Mouse (Mus musculus) right cerebral cortex, postnatal 14 days (tissue): ENCODE measurements around the gene Sept9.
A peak's percentile ranks its signal among the peaks of the same experiment; 100 is the strongest.

ENCODE experiments used
- DNase-seq: peaks from one replicate; pipeline ENCODE4 v3.0.0; 2022

The Sept9 gene

DNA sequence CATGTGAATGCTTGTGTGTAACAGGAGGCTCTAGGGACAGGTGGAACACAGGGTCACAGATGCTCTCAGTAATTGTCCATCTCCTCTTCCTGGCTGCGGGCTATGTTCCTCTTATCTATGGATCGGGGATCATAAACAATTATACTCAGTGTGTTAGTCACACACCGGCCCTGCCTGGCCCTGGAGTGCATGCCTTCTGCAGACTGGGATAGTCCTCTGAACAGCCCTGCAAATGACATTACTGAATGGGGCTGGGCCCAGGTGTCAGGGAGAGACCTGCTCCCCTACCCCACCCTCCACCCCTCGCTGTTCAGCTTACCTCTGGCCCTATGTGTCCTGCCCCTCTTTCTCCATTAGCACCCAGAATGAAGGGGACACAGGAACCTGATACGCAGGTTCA, 22.6 kb upstream of the Sept9 start:
- DNase-seq: no peak

DNA sequence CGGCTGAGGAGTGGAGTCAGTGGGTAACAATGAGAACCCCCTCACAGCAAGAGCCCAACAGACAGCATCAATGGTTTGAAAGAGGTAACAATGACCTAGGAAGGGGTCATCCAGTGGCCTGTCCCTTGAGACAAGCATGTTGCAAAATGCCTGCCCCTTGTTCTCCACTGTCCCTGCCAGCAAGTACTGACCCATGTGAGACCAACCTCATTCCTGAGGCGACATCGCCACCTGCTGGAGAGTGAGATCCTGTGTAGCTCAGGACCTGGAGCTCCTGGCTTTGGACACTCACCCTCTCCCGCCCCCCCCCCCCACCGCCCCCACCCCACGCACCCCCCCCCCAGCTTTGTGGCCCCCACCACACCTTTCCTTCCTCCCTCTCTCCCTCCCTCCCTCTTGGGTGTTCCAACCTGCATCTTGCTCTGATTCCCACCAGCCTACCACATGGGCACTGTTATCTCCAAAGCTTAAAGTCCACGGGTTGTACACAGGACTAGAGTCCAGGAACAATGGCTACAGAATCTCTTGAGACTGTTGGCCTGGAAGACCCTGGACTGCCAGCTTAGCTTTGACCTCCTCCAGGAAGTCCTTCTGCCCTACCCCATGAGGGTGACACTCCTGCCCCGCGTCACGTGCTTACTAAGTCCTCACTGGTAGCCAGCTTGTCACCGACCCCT, 22.0 kb upstream of the Sept9 start:
- DNase-seq: peak; percentile 94

DNA sequence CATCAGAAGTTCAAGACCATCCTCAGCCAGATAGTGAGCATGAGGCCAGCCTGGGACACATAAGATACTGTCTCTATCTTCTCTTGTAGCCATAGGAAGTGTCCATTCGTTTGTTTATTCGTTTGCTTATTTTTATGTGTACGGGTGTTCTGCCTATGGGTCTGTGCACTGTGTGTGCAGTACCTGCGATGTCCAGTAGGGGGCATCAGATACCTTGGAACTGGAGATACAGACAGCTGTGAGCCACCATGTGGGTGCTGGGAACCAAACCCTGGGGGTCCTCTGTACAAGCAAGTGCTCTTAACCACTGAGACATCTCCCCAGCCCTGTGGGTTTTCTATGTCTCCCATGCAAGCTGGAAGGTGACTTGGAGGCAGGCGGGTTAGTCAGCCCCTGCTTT, 19.6 kb upstream of the Sept9 start:
- no peak for DNase-seq

DNA sequence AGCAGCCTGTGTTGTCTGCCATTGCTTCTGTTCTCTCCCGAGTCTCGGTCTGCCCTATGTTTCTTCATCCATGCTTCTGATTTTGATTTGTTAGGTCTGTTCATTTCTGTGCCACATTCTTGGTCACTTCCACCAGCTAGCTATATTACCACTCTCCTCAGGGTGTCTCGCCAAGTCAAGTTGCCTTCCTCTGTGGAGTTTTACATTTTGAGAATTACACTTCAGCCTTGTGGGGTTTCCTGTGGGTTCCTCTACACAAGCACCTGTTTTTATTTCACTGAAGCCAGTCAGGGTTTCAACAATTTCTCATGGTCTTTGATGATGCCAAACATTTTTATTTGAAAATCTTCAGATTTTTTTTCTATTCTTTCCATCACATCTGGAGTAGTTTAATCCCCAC, 16.7 kb upstream of the Sept9 start:
- DNase-seq: no peak

DNA sequence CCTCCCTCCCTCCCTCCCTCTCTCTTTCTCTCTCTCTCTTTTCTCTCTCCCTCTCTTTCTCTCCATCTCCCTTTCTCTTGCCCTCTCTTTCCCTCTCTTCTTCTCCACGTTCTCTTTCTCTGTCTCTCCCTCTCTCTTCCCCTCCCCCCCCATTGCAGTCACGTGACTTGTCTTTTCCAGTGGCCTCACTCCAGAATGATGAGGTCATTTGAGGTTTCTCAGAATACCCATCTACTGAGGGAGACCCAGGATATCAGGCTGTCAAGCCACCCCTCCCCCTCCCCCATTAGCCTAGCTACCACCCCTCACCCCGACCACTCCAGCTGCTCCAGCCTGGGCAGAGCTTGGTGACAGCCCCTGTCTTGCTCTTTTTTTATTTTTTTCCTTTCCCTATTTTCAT, 16.2 kb upstream of the Sept9 start:
- DNase-seq: no peak

DNA sequence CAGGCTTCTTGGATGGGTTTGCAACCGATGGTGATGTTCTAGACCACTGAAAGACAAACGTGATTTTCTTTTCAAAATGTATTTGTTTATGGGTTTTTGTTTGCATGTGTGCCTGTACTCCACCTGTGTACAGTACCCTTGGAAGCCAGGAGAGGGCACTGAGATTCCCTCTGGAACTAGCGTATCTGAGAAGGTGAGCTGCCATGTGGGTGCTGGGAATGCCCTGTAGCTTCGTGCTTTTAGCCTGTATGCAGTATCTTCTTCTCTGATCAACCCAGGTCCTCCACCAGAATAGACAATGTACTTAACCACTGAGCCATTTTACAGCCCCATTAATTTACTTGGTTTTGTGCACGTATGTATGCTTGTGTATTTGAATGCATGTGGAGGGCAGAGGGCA, 15.6 kb upstream of the Sept9 start:
- no peak for DNase-seq

DNA sequence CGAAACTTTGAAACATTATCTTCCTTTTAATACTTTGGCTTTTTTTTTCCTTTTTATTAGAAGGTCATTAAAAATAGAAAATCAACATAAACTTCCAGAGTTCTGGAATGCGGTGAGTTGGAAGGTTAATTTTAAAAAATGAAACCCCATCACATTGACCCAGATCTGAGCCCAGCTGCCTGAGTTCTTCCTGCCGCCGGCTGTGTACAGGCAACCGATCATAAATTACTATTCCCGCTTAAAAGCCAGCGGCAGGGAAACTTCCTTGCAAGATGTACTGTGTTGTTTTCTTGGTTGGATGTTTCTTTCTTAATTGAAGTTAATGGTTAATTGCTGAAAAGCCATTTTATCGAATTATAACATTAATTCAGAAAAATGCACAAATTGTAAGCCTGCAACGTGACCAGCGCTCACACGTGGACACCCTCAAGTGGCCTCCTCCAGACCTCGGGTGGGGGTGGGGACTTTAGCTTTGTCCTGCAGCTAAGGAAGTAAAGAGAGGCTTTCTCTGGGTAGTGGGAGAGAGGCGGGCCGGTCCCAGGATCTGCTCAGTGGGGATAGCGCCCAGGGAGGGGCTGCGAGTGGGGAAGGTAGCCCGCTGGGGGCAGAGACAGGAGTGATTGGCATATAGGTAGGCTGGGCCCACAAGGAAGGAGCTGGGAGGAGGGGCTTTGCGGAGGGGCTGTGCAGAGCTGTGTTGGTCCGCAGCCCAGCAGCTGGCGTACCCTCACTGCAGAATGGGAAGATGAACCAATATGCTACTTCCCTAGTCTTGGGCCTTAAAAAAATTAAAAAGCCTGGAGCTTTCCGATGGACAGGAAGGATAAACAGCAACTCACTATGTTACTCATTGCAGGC, 14.2 kb upstream of the Sept9 start:
- no peak for DNase-seq

DNA sequence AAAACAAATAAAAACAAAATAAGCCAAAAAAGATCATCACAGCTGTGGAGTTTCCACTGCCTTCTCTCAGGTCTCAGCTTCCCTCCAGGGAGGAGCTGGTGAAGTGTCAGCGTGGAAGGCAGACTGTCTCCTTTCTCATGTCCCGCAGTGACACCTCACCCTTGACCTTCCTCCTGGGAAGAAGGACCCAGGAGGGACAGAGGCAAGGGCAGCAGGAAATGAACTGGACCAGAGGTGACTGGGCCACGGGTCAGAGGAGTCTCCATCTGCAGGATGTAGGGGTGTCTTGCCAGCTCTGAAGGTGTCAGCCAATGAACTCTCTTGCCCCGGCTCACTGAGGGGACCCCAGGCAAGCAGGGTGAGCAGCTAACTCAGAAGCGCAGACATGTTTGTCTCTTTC, 7.9 kb upstream of the Sept9 start:
- DNase-seq: no peak

DNA sequence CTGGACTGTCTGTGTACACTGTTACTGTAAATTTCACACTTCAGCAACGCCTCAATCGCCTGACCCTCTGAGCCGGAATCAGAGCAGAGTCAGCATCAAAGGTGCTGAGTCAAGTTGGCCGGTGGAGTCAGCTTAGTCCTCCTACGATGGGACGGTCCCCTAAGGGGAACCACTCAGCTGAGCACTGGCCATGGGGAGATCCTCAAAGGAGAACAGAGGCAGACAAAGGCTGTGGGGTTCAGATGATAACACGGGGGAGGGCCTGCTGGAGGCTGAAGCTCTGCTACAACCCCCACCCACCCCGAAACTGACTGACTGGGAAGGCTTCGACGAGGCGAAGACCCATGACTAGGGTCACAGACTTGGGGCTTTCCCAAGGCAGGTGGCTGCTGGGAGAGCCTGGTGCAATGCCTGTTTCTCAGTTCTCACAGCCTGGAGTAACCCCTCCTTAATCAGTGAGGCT, 5.0 kb upstream of the Sept9 start:
- DNase-seq: no peak

DNA sequence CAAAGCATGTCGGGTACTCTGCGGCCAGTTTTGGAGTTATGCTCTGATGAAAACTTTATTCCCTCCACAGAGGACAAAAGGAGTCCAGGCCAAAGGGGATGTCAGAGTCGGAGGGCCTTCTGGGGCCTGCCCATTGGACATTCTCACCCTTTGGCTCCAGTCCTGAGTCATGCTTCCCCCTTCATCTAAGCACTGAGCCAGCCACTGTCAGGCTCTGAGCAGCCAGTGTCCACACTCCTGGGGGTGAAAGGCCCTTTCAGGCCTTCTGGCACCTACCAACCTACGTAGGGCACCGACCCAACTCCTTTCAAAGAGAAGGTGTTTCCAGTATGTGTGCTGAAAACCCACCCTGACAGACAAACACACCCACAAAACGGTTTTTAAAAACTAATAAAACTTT, 3.8 kb upstream of the Sept9 start:
- no peak for DNase-seq

DNA sequence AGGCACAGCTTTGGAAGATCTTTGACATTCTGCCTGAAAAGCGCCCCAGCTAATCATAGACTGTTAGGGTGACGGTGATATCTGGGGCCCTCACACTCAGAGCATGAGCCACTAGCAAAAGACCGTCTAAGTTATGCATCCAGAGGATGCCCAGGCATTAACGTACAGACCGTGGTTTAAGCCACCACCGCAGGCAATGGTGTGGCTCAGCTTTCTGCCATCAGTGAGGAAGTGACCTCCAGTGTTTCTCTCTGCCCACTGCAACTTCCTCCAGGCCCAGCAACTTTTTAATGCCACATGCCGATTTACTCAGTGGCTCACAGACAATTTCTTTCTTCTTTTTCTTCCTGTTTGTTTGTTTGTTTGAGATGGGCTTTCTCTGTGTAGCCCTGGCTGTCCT, 2.8 kb upstream of the Sept9 start:
- DNase-seq: no peak

DNA sequence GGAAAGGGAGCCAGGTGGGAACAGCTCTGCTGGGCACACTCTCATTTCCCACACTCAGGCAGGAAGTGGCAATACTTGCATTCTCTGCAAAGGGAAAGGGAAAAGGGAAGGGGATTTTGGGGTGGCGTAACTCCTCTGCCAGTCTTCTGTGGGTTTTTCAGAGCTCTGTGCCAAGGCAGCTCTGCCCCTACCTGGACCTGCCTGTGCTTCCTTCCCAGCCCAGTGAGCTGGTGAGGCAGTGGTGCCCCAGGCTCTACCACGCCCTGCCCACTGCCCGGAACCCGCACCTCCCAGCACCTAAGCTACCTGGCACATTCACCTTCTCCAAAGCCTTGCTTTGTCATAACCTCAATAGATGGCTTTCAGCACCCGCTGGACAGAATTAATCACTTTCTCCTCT, 1.3 kb upstream of the Sept9 start:
- DNase-seq: no peak

DNA sequence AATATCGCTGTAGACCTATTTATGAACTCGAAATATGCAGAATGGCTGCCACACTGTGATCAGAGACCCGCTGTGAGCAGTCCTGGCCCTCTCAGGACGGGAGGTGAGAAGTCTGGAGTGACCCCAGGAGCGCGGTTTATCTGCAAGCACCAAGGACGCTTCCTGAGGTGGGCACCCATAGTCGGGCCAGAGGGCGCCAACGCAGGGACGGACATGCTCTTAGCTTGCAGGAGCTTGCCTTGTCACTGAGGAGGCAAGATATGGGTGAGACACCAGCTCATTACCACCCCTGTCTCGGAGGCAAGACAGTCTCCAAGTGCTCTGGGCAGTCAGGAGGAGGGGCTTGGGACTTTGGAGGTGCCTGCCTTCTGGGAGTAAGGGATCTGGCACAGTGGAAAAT, 2.4 kb downstream of the Sept9 start:
- no peak for DNase-seq

DNA sequence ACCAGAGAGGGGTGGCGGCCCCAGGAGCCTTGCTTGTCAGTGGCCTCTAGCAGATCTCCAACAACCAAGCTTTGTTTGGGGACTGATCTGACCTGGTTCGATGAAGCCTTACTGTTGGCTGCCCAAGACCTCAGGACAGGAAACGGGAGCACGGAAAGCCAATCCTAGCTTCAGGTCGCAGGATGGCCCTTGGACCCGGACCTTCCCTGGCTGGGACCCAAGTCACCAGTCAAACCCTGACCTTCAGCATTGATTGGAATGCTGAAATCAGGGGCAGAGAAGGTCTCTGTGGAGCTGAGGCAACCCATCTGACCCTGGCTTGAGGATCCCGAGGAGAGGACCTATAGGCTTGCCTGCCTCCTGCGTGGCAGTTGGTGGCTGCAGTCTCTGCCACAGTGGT, 5.1 kb downstream of the Sept9 start:
- DNase-seq: no peak

DNA sequence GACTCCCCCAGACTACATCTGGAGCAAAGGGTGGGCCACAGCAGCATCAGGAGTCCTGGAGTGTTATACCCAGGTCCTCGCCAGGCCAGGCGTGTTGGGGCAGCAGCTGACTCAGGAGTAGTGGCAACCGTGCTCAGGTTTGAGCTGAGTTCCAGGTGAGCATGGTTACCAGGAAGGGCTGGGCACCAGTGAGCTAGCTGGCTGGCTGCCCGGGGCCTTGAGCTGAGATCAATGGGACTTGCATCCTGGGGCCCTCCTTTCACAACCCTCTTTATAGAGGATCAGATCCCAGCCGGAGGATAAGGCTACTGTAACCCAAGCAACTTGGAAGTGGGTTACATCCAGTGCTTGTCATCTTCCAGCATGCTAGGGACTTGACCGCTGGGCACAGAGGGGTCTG, 5.6 kb downstream of the Sept9 start:
- DNase-seq: no peak

DNA sequence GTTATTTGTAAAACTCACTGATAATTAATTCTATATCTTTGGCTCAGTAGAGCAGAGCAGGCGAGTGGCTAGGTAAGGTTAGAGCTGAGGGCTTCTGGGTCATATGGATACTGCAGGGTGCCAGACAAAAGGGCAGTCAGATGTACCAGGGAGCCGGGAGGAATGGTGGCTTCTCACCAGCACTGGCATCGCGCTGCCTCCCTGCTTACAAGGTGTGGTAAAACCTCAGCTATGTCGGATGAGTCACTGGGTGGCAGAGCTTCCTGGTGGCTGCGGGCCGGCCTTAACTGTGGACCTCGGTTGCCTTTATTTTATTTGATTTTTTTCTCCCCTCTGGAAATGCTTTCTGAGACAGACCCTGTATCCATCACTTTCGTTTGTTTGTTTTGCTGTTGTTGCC, 6.0 kb downstream of the Sept9 start:
- DNase-seq: no peak

DNA sequence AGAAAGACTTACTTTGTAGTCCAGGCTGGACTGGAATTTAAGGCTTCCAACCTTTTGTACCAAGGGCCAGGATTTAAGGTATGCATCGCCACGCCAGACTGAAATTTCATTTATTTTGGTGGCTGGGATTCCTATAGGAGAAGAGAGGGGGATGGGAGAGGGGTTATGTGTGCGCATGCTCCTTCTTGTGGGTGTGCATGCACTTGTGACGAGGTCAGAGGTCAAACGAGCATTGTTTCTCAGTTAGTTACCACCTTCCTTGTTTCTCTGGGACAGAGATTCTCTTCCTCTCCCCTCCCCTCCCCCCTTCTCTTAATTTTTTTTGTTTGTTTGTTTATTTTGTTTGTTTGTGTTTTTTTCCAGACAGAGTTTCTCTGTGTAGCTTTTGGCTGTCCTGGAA, 8.0 kb downstream of the Sept9 start:
- no peak for DNase-seq

DNA sequence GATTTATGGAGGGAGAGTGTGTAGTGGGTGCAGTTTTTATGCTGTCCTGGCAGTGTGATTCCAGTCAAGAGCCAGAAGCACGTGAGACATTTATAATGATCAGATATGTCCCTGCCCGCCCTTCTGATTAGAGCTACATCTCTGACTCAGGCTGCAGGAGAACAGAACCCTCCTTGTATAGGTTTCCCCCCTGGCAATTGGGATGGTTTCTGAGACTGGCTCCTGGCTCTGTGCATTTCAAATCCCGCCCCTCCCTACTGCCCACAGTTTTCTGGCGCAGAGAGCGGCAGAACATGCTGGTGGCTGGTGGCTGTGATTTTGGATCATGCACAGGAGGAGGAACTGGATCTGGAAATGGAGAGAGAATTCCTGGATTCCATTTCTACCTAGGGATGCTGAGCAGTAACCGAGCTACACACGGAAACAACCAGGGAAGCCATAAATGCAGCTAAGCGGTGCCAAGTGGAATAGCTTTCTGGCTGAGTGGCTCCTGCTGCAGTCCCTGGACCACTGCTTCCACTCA, 8.8 kb downstream of the Sept9 start:
- DNase-seq: no peak

DNA sequence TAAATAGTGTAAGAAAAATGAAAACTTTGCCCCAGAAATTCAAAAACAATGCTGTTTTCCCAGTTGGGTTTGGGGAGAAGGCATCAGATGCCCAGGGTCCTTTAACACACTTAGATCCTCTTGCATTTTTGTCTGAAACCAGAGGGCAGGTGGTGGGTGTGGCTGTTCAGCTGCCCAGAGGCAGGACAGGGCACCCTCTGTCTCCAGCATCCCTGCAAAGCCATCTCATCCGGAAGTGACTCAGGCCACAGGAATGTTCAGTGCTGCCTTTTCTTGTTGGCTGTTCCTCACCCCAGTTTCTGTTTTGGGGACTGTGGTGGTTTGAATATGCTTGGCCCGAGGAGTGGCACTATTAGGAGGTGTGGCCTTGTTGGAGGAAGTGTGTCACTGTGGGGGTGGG, 17.3 kb downstream of the Sept9 start:
- DNase-seq: no peak

DNA sequence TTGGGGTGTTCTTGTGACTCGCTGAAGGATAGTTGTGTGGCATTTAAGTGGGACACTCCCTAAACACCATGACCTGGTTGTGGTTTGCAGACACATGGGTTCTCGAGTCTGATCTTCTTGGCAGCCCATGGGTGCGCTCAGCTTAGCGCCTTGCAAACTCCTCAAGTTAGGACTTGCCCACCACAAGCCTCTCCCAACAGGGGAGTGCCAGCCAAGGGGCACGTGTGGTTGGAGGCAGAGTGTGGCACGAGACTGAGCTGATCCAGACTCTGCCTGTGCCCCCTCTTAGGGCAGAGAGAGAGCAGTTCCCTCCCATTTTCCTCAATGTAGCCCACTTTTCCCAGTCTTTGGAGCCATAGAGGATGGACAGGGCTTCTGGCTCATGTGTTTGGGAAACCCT, 18.6 kb downstream of the Sept9 start:
- DNase-seq: no peak

DNA sequence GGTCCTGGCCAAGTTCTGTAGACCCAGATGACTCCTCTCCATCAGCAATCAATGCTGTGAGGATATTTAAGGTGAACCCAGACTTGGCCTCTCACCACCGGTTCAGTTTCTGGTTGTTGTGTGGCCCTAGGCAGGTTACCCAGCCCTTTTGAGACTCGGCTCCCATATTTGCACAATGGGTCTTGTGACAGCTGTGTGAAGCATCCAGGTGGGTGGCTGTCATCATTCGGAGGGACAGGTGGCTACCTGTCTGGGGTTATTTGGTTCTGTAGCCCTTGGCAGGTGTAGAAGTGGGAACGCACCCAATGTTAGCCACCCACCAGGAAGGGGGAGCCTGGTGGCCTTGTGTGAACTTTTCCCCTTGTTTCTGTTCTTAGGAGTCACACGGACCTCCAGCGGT, 19.0 kb downstream of the Sept9 start:
- no peak for DNase-seq

DNA sequence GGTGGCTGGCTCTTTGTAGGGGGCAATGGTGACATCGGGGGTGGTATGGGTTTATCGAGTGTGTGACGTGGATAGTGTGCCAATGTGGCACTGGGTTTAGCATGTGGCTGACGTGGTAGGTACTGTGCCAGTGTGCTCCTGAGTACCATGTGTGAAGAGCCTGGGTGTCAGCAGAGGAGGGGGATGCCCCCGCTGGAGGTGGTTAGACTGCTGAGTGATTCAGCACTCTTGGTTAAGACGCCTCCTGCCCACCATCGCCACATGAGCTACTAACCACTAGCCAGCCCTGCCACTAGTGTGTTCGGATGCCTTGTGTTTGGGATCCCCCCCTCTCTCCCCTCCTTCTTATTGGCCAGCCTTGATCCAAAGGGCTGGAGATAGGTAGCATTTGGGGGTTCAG, 21.3 kb downstream of the Sept9 start:
- DNase-seq: no peak

DNA sequence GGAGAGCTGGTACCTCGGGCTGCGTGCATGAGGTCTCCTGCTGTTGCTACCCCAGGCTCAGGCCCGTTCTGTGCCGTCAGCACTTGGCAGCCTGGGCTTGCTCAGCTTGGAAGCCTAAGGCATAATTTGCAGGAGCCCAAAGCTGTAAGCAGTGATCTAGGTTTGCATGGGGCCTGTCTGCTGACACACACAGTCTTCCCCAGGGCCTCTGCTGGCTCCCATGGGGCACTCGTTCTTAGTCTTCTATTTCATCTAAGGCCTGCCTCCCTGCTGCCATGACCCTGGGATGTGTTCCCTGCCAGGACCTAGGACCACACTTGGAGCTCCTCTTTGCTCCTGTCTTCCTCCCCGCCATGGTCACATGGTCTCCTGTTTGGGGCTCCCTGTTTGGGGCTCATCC, 21.7 kb downstream of the Sept9 start:
- DNase-seq: no peak

DNA sequence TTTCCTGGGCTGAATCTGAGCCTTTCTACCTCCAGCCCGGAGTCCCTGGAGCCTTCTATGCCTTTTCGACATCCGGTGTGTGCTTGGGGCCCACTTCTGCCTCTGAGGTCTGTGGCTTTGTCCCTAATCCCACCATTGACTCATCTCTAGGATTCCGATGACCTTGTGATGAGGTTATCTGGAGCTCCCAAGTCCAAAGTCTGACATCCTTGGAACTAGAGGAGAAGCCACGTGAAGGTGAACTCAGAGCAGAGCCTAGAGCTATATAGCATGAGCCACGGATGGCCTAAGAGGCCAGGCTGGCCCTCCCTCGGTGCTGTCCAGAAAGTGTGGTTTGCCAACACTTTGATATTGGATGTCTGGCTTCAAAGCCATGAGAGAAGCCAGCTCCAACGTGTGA, 23.4 kb downstream of the Sept9 start:
- no peak for DNase-seq

DNA sequence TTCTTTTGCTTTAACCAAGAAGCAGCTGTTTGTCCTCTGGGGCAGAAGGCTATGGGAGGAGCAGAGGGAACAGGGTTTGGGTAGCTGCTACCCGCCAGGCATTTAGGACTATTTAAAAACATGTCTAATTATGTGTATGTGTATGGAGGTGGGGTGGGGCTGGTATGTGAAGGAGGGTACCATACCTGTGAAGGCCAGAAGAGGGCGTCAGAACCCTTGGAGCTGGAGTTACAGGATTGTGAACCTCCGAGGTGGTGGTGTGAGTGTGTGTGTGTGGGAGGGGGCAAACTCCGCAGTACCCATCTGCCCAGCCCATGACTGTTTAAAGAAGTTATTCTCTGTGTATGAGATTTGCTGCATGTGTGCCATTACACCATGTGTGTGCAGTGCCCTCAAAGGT, 25.3 kb downstream of the Sept9 start:
- no peak for DNase-seq
